In genomic region chr2:20779484-20780381, GRCm38 (mm10) we compare ENCODE assay signal across 9 mouse cellular contexts.
DNase-seq lines count a peak whose midpoint lies in the region; ATAC-seq and TF ChIP-seq lines count a peak whose summit lies in the region.
"Had no signal": no experiment of that assay in that cellular context is flagged by ENCODE, and none has a peak within 500 bp of the region (broad histone marks: within the 10 kb centered on the region; RNA-seq: fewer than 3 reads in every experiment).

No protein-coding gene starts in this region.

- no peak overlapping the region for H3K27ac ChIP-seq in liver, adult 2 months (replicated peaks; ENCODE audit: insufficient read depth, low read depth, low read length)
- no peak overlapping the region for H3K27ac ChIP-seq in liver, embryonic 11.5 days (ENCODE audit: low read depth, low read length)
- no peak overlapping the region for H3K27ac ChIP-seq in forebrain, embryonic 14.5 days (ENCODE audit: low read depth, low read length)
- no peak overlapping the region for H3K27ac ChIP-seq in midbrain, embryonic 14.5 days (replicated peaks; ENCODE audit: low read depth, low read length)

- peaks cover 8% of the 10 kb centered on the region; the same call in 1 of the 2 replicates for H3K36me3 ChIP-seq in liver, adult 2 months (ENCODE audit: control insufficient read depth, insufficient read depth, low read length)
- H3K36me3 ChIP-seq in liver, embryonic 11.5 days (ENCODE audit: control insufficient read depth, insufficient read depth, low read length), result no peaks in the 10 kb centered on the region
- H3K36me3 ChIP-seq in forebrain, embryonic 14.5 days (ENCODE audit: control insufficient read depth, insufficient read depth, low read length), result peaks cover 2% of the 10 kb centered on the region
- H3K36me3 ChIP-seq in midbrain, embryonic 14.5 days (ENCODE audit: control insufficient read depth, insufficient read depth, low read length), result no peaks in the 10 kb centered on the region

- no peaks in the 10 kb centered on the region for H3K27me3 ChIP-seq in liver, adult 2 months (ENCODE audit: control insufficient read depth, insufficient read depth, low read length)
- H3K27me3 ChIP-seq in liver, embryonic 11.5 days (replicated peaks; ENCODE audit: control insufficient read depth, insufficient read depth, low read length), result no peaks in the 10 kb centered on the region
- no peaks in the 10 kb centered on the region for H3K27me3 ChIP-seq in forebrain, embryonic 14.5 days (replicated peaks; ENCODE audit: control insufficient read depth, insufficient read depth, low read length)
- no peaks in the 10 kb centered on the region for H3K27me3 ChIP-seq in midbrain, embryonic 14.5 days (ENCODE audit: control insufficient read depth, insufficient read depth, low read length)

- TF ChIP-seq POLR2A in liver, adult 2 months (IDR thresholded peaks at IDR 0.05; ENCODE audit: extremely low read depth, insufficient read depth, low read length), result no peak

- H3K4me3 ChIP-seq in liver, adult 2 months (ENCODE audit: insufficient read depth, low read depth, low read length), result no peak overlapping the region
- no peak overlapping the region for H3K4me3 ChIP-seq in liver, embryonic 11.5 days (ENCODE audit: low read depth, low read length)
- no peak overlapping the region for H3K4me3 ChIP-seq in forebrain, embryonic 14.5 days (ENCODE audit: low read depth, low read length)
- no peak overlapping the region for H3K4me3 ChIP-seq in midbrain, embryonic 14.5 days (replicated peaks; ENCODE audit: low read depth, low read length)
- H3K4me3 ChIP-seq: erythroblast, embryonic 14.5 days had no signal

- no peaks in the 10 kb centered on the region for H3K4me1 ChIP-seq in liver, adult 2 months (ENCODE audit: control insufficient read depth, insufficient read depth, low read length)
- H3K4me1 ChIP-seq in liver, embryonic 11.5 days (replicated peaks; ENCODE audit: control insufficient read depth, insufficient read depth, low read length), result no peaks in the 10 kb centered on the region
- H3K4me1 ChIP-seq in forebrain, embryonic 14.5 days (ENCODE audit: control insufficient read depth, insufficient read depth, low read length), result no peaks in the 10 kb centered on the region
- no peaks in the 10 kb centered on the region for H3K4me1 ChIP-seq in midbrain, embryonic 14.5 days (ENCODE audit: control insufficient read depth, insufficient read depth, low read length)

- H3K79me2 ChIP-seq in liver, adult 2 months (ENCODE audit: control insufficient read depth, insufficient read depth, low read length), result no peaks in the 10 kb centered on the region

- WGBS in liver, adult 2 months, result 49% methylated on average over 6 of the region's 6 CpGs
- 39% methylated on average over 6 of the region's 6 CpGs for WGBS in liver, embryonic 11.5 days
- 38% methylated on average over 6 of the region's 6 CpGs for WGBS in forebrain, embryonic 14.5 days
- WGBS in midbrain, embryonic 14.5 days, result 34% methylated on average over 6 of the region's 6 CpGs

- DNase-seq in liver, adult 2 months (ENCODE audit: extremely low read depth, low read depth, low spot score), result peak; percentile 47
- no peak for DNase-seq in liver, embryonic 11.5 days (ENCODE audit: low spot score)
- peak; percentile 13 for DNase-seq in cerebellum, adult 11 months
- peak; percentile 86 for DNase-seq in forebrain, embryonic 14.5 days (ENCODE audit: low spot score)
- DNase-seq in hindlimb bud, embryonic 11.5 days (ENCODE audit: extremely low spot score, low read depth, low spot score), result peak; percentile 46
- DNase-seq in left cerebral cortex, adult 18-20 months (ENCODE audit: low spot score in 2 of 2), result peak; percentile 62 to 74
- peak; percentile 88 for DNase-seq in midbrain, embryonic 14.5 days
- DNase-seq in telencephalon, adult 2 months (ENCODE audit: low read depth, low spot score), result peak; percentile 64

- no peak overlapping the region for H3K4me2 ChIP-seq in liver, embryonic 11.5 days
- no peak overlapping the region for H3K4me2 ChIP-seq in forebrain, embryonic 14.5 days (ENCODE audit: low read length)
- H3K4me2 ChIP-seq in midbrain, embryonic 14.5 days (ENCODE audit: low read length), result no peak overlapping the region

- no peak for ATAC-seq in liver, embryonic 11.5 days (replicated peaks; ENCODE audit: low FRiP score)
- ATAC-seq in forebrain, embryonic 14.5 days, result peak; percentile 78
- ATAC-seq in midbrain, embryonic 14.5 days (ENCODE audit: low FRiP score, low TSS enrichment), result peak; percentile 67; the same call in 1 of the 2 replicates

- peak; percentile 69 for TF ChIP-seq CTCF in liver, adult 2 months (IDR thresholded peaks at IDR 0.05; ENCODE audit: low read depth, low read length)

- H3K9ac ChIP-seq in liver, adult 2 months (ENCODE audit: low read depth, low read length), result no peak overlapping the region
- no peak overlapping the region for H3K9ac ChIP-seq in liver, embryonic 11.5 days (ENCODE audit: low read depth, low read length)
- no peak overlapping the region for H3K9ac ChIP-seq in forebrain, embryonic 14.5 days (ENCODE audit: low read length)
- no peak overlapping the region for H3K9ac ChIP-seq in midbrain, embryonic 14.5 days (replicated peaks; ENCODE audit: low read length)

- H3K9me3 ChIP-seq in liver, embryonic 11.5 days (ENCODE audit: control insufficient read depth, low read length), result no peaks in the 10 kb centered on the region
- H3K9me3 ChIP-seq in forebrain, embryonic 14.5 days (replicated peaks; ENCODE audit: control insufficient read depth, low read length), result no peaks in the 10 kb centered on the region
- H3K9me3 ChIP-seq in midbrain, embryonic 14.5 days (ENCODE audit: control insufficient read depth, low read length), result no peaks in the 10 kb centered on the region
